In genomic region chr8:94702156-94702555, GRCm38 (mm10) we compare ENCODE assay signal across 10 mouse cellular contexts. TPM values are rescaled to one million over a fixed set of nuclear protein-coding genes. Genes with fewer than 3 reads are reported as not detected.
DNase-seq lines count a peak whose midpoint lies in the region; ATAC-seq lines count a peak whose summit lies in the region.
"Had no signal": no experiment of that assay in that cellular context is flagged by ENCODE, and none has a peak within 500 bp of the region (broad histone marks: within the 10 kb centered on the region; RNA-seq: fewer than 3 reads in every experiment).

No protein-coding gene starts in this region.

- peak overlapping the region; percentile 63 for H3K4me3 ChIP-seq in forebrain, embryonic 10.5 days
- no peak overlapping the region for H3K4me3 ChIP-seq in forebrain, embryonic 15.5 days
- H3K4me3 ChIP-seq in kidney, embryonic 15.5 days (replicated peaks), result peak overlapping the region; percentile 58
- H3K4me3 ChIP-seq in limb, embryonic 10.5 days, result peak overlapping the region; percentile 59; the same call in 1 of the 2 replicates
- no peak overlapping the region for H3K4me3 ChIP-seq in midbrain, embryonic 16.5 days (ENCODE audit: low read depth, low read length)

- no peak for DNase-seq in forebrain, embryonic 10.5 days (ENCODE audit: extremely low spot score, low spot score)
- no peak for DNase-seq in kidney, postnatal 4 days
- DNase-seq in limb, embryonic 10.5 days (ENCODE audit: low spot score), result peak; percentile 19
- no peak for DNase-seq in adrenal gland, postnatal 10 days
- no peak for DNase-seq in cerebellum, adult 9-10 months

- no peak overlapping the region for H3K9ac ChIP-seq in forebrain, embryonic 15.5 days (replicated peaks)
- no peak overlapping the region for H3K9ac ChIP-seq in kidney, embryonic 15.5 days
- H3K9ac ChIP-seq in midbrain, embryonic 16.5 days (ENCODE audit: low read depth, low read length), result no peak overlapping the region
- H3K9ac ChIP-seq: limb, embryonic 15.5 days had no signal

- no peak overlapping the region for H3K27ac ChIP-seq in forebrain, embryonic 10.5 days
- H3K27ac ChIP-seq in forebrain, embryonic 15.5 days (replicated peaks), result no peak overlapping the region
- H3K27ac ChIP-seq in kidney, embryonic 15.5 days, result no peak overlapping the region
- H3K27ac ChIP-seq in limb, embryonic 10.5 days, result no peak overlapping the region
- H3K27ac ChIP-seq in midbrain, embryonic 16.5 days (ENCODE audit: low read length), result peak overlapping the region; percentile 87; the same call in 1 of the 2 replicates
- H3K27ac ChIP-seq: limb, embryonic 15.5 days had no signal

- no peaks in the 10 kb centered on the region for H3K36me3 ChIP-seq in forebrain, embryonic 10.5 days (replicated peaks)
- H3K36me3 ChIP-seq in forebrain, embryonic 15.5 days, result no peaks in the 10 kb centered on the region
- H3K36me3 ChIP-seq in kidney, embryonic 15.5 days, result no peaks in the 10 kb centered on the region
- H3K36me3 ChIP-seq in limb, embryonic 10.5 days, result no peaks in the 10 kb centered on the region
- no peaks in the 10 kb centered on the region for H3K36me3 ChIP-seq in midbrain, embryonic 16.5 days (ENCODE audit: control insufficient read depth, insufficient read depth, low read length)
- H3K36me3 ChIP-seq: limb, embryonic 15.5 days had no signal

- WGBS in forebrain, embryonic 10.5 days, result 74% methylated on average over 3 of the region's 3 CpGs
- WGBS in forebrain, embryonic 15.5 days, result 65% methylated on average over 3 of the region's 3 CpGs
- 76% methylated on average over 3 of the region's 3 CpGs for WGBS in kidney, embryonic 15.5 days
- 78% methylated on average over 3 of the region's 3 CpGs for WGBS in limb, embryonic 10.5 days
- WGBS in midbrain, embryonic 16.5 days, result 80% methylated on average over 3 of the region's 3 CpGs

- H3K4me2 ChIP-seq in forebrain, embryonic 15.5 days (replicated peaks), result no peak overlapping the region
- H3K4me2 ChIP-seq in kidney, embryonic 15.5 days, result peak overlapping the region; percentile 60; the same call in 1 of the 2 replicates
- H3K4me2 ChIP-seq in midbrain, embryonic 16.5 days (ENCODE audit: low read length), result peak overlapping the region; percentile 43

- H3K4me1 ChIP-seq in forebrain, embryonic 10.5 days, result peaks cover 12% of the 10 kb centered on the region
- 0 out of 2 replicates have a peak, but pooled peaks cover 12% of the 10 kb centered on the region for H3K4me1 ChIP-seq in forebrain, embryonic 15.5 days
- 0 out of 2 replicates have a peak, but pooled peaks cover 17% of the 10 kb centered on the region for H3K4me1 ChIP-seq in kidney, embryonic 15.5 days
- peaks cover 19% of the 10 kb centered on the region; the same call in 1 of the 2 replicates for H3K4me1 ChIP-seq in limb, embryonic 10.5 days
- H3K4me1 ChIP-seq in midbrain, embryonic 16.5 days (ENCODE audit: control insufficient read depth, insufficient read depth, low read length), result peaks cover 4% of the 10 kb centered on the region; the same call in 1 of the 2 replicates

- ATAC-seq in forebrain, embryonic 15.5 days (replicated peaks), result no peak
- no peak for ATAC-seq in kidney, embryonic 15.5 days (replicated peaks; ENCODE audit: low FRiP score)
- no peak for ATAC-seq in midbrain, embryonic 16.5 days

- peaks cover 23% of the 10 kb centered on the region for H3K27me3 ChIP-seq in forebrain, embryonic 10.5 days (ENCODE audit: poor library complexity, severe bottlenecking)
- H3K27me3 ChIP-seq in forebrain, embryonic 15.5 days, result peaks cover 7% of the 10 kb centered on the region
- peaks cover 12% of the 10 kb centered on the region for H3K27me3 ChIP-seq in kidney, embryonic 15.5 days
- H3K27me3 ChIP-seq in limb, embryonic 10.5 days (ENCODE audit: low read depth, poor library complexity, severe bottlenecking), result peaks cover 22% of the 10 kb centered on the region
- H3K27me3 ChIP-seq in midbrain, embryonic 16.5 days (ENCODE audit: control insufficient read depth, insufficient read depth, low read depth, low read length), result peaks cover 6% of the 10 kb centered on the region

- no peaks in the 10 kb centered on the region for H3K9me3 ChIP-seq in forebrain, embryonic 10.5 days
- H3K9me3 ChIP-seq in forebrain, embryonic 15.5 days, result no peaks in the 10 kb centered on the region
- H3K9me3 ChIP-seq in kidney, embryonic 15.5 days (replicated peaks), result no peaks in the 10 kb centered on the region
- no peaks in the 10 kb centered on the region for H3K9me3 ChIP-seq in limb, embryonic 10.5 days (replicated peaks)
- no peaks in the 10 kb centered on the region for H3K9me3 ChIP-seq in midbrain, embryonic 16.5 days (replicated peaks; ENCODE audit: control insufficient read depth, low read length, poor library complexity, severe bottlenecking)
- H3K9me3 ChIP-seq: limb, embryonic 15.5 days had no signal

RNA-seq across cellular contexts. Expression of gene Pllp, which starts 6.1 kb away (rescaled TPM):
- polyA plus RNA-seq in forebrain, embryonic 10.5 days (2016; fragmentation: Nextera tagmentation; extraction: Ambion mirVana), result 0.20 and 0.27 TPM in 2 replicates
- 1.3 and 1.5 TPM in 2 replicates for polyA plus RNA-seq in forebrain, embryonic 15.5 days (2015; fragmentation: Nextera tagmentation; extraction: Ambion mirVana)
- 12.1 and 13.1 TPM in 2 replicates for polyA plus RNA-seq in kidney, embryonic 15.5 days (2015; fragmentation: Nextera tagmentation; extraction: Ambion mirVana)
- polyA plus RNA-seq in limb, embryonic 10.5 days (2016; fragmentation: Nextera tagmentation; extraction: Ambion mirVana), result 0.48 TPM in 1 of 2 replicates, not detected in the other
- polyA plus RNA-seq in midbrain, embryonic 16.5 days (2015; fragmentation: Nextera tagmentation; extraction: Ambion mirVana), result 1.7 and 3.4 TPM in 2 replicates
- 1 to 10 TPM; 2.0 to 3.9 TPM for total RNA-seq in adrenal gland, postnatal 10 days (2021)

RNA-seq across cellular contexts. Expression of gene Arl2bp, which starts 35.8 kb away (rescaled TPM):
- 209 and 223 TPM in 2 replicates for polyA plus RNA-seq in forebrain, embryonic 10.5 days (2016; fragmentation: Nextera tagmentation; extraction: Ambion mirVana)
- 198 and 206 TPM in 2 replicates for polyA plus RNA-seq in forebrain, embryonic 15.5 days (2015; fragmentation: Nextera tagmentation; extraction: Ambion mirVana)
- polyA plus RNA-seq in kidney, embryonic 15.5 days (2015; fragmentation: Nextera tagmentation; extraction: Ambion mirVana), result 138 and 142 TPM in 2 replicates
- 175 and 189 TPM in 2 replicates for polyA plus RNA-seq in limb, embryonic 10.5 days (2016; fragmentation: Nextera tagmentation; extraction: Ambion mirVana)
- 179 and 183 TPM in 2 replicates for polyA plus RNA-seq in midbrain, embryonic 16.5 days (2015; fragmentation: Nextera tagmentation; extraction: Ambion mirVana)
- total RNA-seq in adrenal gland, postnatal 10 days (2021), result 10 to 100 TPM; 60.1 to 66.1 TPM

RNA-seq across cellular contexts. Expression of gene Ccl22, which starts 43.2 kb away (rescaled TPM):
- polyA plus RNA-seq in forebrain, embryonic 10.5 days (2016; fragmentation: Nextera tagmentation; extraction: Ambion mirVana), result not detected in 2 replicates
- not detected in 2 replicates for polyA plus RNA-seq in forebrain, embryonic 15.5 days (2015; fragmentation: Nextera tagmentation; extraction: Ambion mirVana)
- polyA plus RNA-seq in kidney, embryonic 15.5 days (2015; fragmentation: Nextera tagmentation; extraction: Ambion mirVana), result not detected in 2 replicates
- polyA plus RNA-seq in limb, embryonic 10.5 days (2016; fragmentation: Nextera tagmentation; extraction: Ambion mirVana), result not detected in 2 replicates
- polyA plus RNA-seq in midbrain, embryonic 16.5 days (2015; fragmentation: Nextera tagmentation; extraction: Ambion mirVana), result not detected in 2 replicates
- 1 to 10 TPM in 1 of 2 experiments, under 1 TPM in 1; 0.60 to 1.0 TPM for total RNA-seq in adrenal gland, postnatal 10 days (2021)
- polyA plus RNA-seq: heart, postnatal 0 days; limb, embryonic 15.5 days had no signal

Comparison
In these comparisons a context has a peak if more than half of its experiments do, and no peak if none do; other contexts are left out.
1. H3K4me3 ChIP-seq: peak in forebrain, embryonic 10.5 days (single experiment), kidney, embryonic 15.5 days (single experiment) and limb, embryonic 10.5 days (single experiment); none in forebrain, embryonic 15.5 days (single experiment) and midbrain, embryonic 16.5 days (single experiment).